Mouse (Mus musculus): ENCODE results near the gene Caprin1.

Gene Caprin1

GRCm38 (mm10) chr2:103728027-103728540 is 69.4 kb downstream of the Caprin1 start:
- no peak for DNase-seq

DNA sequence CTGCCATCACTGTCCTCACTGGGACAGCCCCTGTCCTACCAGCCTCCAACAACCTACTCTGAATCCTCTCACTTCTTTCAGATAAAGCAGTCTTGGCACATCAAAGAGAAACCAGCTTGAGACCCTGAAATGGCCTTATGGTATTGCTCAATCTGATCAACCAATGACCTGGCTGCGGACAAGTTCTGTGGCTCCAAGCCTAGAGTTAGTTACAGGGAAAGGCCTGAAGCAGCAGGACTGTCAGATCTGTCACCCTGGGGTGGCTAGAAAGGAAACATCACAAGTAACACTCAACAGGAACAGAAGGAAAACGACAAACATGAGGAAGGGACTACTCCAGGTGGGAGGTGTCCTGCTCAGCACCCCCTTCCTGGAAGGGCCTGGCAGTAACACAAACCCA is 72.9 kb downstream of the Caprin1 start:
- DNase-seq, result no peak

GRCm38 (mm10) chr2:103719292-103719646 is 78.2 kb downstream of the Caprin1 start:
- no peak for DNase-seq

DNA sequence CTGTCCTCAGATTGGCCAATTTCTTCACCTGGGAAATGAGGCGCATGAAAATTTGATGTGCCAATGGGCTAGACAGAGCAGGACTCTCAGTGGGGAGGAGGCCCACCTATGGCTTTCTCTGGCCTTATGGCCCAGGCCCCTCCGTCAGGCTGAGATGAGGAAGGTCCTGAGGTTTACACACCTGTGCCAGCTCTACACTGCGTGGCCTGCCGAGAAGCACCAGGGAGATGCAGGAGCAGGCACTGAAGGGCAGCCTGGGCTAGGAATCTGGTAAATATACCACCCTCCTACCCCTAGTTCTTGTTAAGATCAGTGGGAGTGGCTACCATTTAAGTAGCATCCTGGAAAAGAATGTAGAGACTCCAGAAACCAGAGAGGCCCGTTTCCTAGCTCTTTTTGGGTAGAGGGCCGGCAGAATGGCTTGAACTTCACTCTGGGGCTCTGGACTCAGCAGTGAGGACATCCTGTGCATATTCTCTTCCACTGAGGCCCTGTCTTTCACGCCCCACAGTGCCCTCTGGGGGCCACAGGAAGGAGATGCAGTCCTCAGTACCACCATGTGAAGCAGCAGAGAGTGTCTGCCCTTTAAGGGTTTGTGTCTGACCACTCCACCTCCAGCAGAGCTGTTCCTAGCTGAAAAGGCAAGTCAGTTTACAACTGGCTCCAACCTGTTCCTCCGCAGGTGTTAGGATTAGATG is 78.7 kb downstream of the Caprin1 start:
- DNase-seq, result peak; percentile 62 to 77

- no peak for DNase-seq
Measured at GRCm38 (mm10) chr2:103714412-103714811, 83.0 kb downstream of the Caprin1 start.

- DNase-seq, result no peak
Measured at GRCm38 (mm10) chr2:103713831-103714230, 83.6 kb downstream of the Caprin1 start.
